Mouse (Mus musculus) liver, embryonic 14.5 days (tissue): ENCODE measurements around the gene Tbx6.

Source experiments
- CTCF ChIP-seq: IDR thresholded peaks from 2 replicates; pipeline ENCODE4 v1.5.1; 2016; ENCODE audit warnings: antibody characterized with exemption, low read depth, control low read depth
- EP300 ChIP-seq: IDR thresholded peaks from 2 replicates; pipeline ENCODE4 v1.6.1; 2016; ENCODE audit warnings: antibody characterized with exemption, low read depth

DNA sequence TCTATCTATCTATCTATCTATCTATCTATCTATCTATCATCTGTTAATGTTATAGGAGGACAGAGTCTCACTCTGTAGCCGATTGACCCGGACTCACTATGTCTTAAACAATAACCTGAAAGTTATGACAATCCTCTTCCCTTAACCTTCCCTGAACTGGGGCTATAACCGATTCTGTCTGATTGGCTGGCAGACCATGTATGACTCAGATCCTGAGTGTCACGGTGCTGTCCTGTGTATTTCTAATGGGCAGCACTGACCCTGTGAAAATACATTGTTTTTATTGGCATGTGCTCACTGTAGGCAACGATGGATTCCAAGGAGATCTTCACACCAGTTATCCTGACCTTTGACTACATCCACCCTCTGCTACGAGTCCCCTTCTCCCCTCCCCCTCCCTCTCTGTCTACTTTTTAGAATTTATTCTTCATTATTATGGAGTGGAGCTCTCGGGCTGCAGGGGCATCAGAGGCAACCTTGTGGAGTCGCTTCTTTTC is 34.5 kb downstream of the Tbx6 start:
- TF ChIP-seq CTCF (no peak), EP300 (no peak)
